Mouse (Mus musculus): ENCODE results near the gene Ssc4d.

- TF ChIP-seq CTCF (IDR thresholded peaks at IDR 0.05; ENCODE audit: low read depth, low read length) = no peak
- TF ChIP-seq POLR2A (IDR thresholded peaks at IDR 0.05; ENCODE audit: borderline replicate concordance, low read depth, low read length) = no peak
Observed at GRCm38 (mm10) chr5:135974365-135974764, at the start of gene Ssc4d.
